Mouse (Mus musculus): Measurements from ENCODE around the gene Mmp15.

- TF ChIP-seq CTCF (IDR thresholded peaks at IDR 0.05; ENCODE audit: low read depth, low read length) (no peak), POLR2A (IDR thresholded peaks at IDR 0.05; ENCODE audit: insufficient read depth, low read length) (no peak), EP300 (IDR thresholded peaks at IDR 0.05; ENCODE audit: insufficient read depth, low read depth, low read length) (no peak)
These were observed 10.2 kb downstream of the Mmp15 start for GRCm38 (mm10) chr8:95362272-95362671.
